In genomic region chr3:120983556-120984270, GRCm38 (mm10) we compare ENCODE assay signal across 10 mouse cellular contexts.
A peak's percentile ranks its signal among the peaks of the same experiment; 100 is the strongest.
DNase-seq lines count a peak whose midpoint lies in the region; ATAC-seq lines count a peak whose summit lies in the region.
"Had no signal": no experiment of that assay in that cellular context is flagged by ENCODE, and none has a peak within 500 bp of the region (broad histone marks: within the 10 kb centered on the region; RNA-seq: fewer than 3 reads in every experiment).

No protein-coding gene starts in this region.

- no peak for DNase-seq in frontal cortex, postnatal 25 days (ENCODE audit: low spot score in 2 of 2)
- peak; percentile 94 for DNase-seq in midbrain, embryonic 11.5 days (ENCODE audit: low spot score, missing footprints)
- DNase-seq in urinary bladder, postnatal 10 days (ENCODE audit: low spot score): no peak
- no peak for DNase-seq in urinary bladder, adult 18-20 months (ENCODE audit: low spot score in 2 of 2)

- ATAC-seq in frontal cortex, adult (ENCODE audit: low TSS enrichment): peak; percentile 98
- peak; percentile 86 for ATAC-seq in hindbrain, embryonic 16.5 days
- ATAC-seq in midbrain, embryonic 11.5 days (ENCODE audit: low FRiP score): peak; percentile 87
- ATAC-seq in inflammation-experienced regulatory T-cells, adult 6 months: no peak
- ATAC-seq in granulocyte monocyte progenitor cell, adult 5-6 weeks (replicated peaks; ENCODE audit: poor library complexity, severe bottlenecking): no peak

- H3K9ac ChIP-seq in hindbrain, embryonic 16.5 days (ENCODE audit: low read depth, low read length): no peak overlapping the region
- H3K9ac ChIP-seq in midbrain, embryonic 11.5 days (ENCODE audit: low read length): no peak overlapping the region
- H3K9ac ChIP-seq: heart, embryonic 13.5 days had no signal

- peak overlapping the region; percentile 57; the same call in 1 of the 2 replicates for H3K27ac ChIP-seq in hindbrain, embryonic 16.5 days (ENCODE audit: low read depth, low read length)
- peak overlapping the region; percentile 77 for H3K27ac ChIP-seq in midbrain, embryonic 11.5 days (ENCODE audit: low read depth, low read length)
- H3K27ac ChIP-seq: heart, embryonic 13.5 days; macrophage had no signal

- no peak overlapping the region; the same call in 1 of the 2 replicates for H3K4me3 ChIP-seq in hindbrain, embryonic 16.5 days (ENCODE audit: low read length)
- no peak overlapping the region for H3K4me3 ChIP-seq in midbrain, embryonic 11.5 days (ENCODE audit: low read depth, low read length)
- H3K4me3 ChIP-seq: heart, embryonic 13.5 days had no signal

- WGBS in hindbrain, embryonic 16.5 days: 34% methylated on average over 17 of the region's 17 CpGs
- WGBS in midbrain, embryonic 11.5 days: 25% methylated on average over 17 of the region's 17 CpGs

- peak overlapping the region; percentile 46 for H3K4me2 ChIP-seq in hindbrain, embryonic 16.5 days (ENCODE audit: low read length)
- peak overlapping the region; percentile 23; the same call in 1 of the 2 replicates for H3K4me2 ChIP-seq in midbrain, embryonic 11.5 days
- H3K4me2 ChIP-seq: heart, embryonic 13.5 days had no signal

- H3K4me1 ChIP-seq in hindbrain, embryonic 16.5 days (ENCODE audit: control insufficient read depth, insufficient read depth, low read depth, low read length): peaks cover 8% of the 10 kb centered on the region
- peaks cover 13% of the 10 kb centered on the region for H3K4me1 ChIP-seq in midbrain, embryonic 11.5 days (ENCODE audit: control insufficient read depth, insufficient read depth, low read length)
- H3K4me1 ChIP-seq: heart, embryonic 13.5 days had no signal

- H3K27me3 ChIP-seq in hindbrain, embryonic 16.5 days (replicated peaks; ENCODE audit: control insufficient read depth, insufficient read depth, low read length): no peaks in the 10 kb centered on the region
- H3K27me3 ChIP-seq in midbrain, embryonic 11.5 days (ENCODE audit: control insufficient read depth, insufficient read depth, low read length): no peaks in the 10 kb centered on the region
- H3K27me3 ChIP-seq: heart, embryonic 13.5 days had no signal

- no peaks in the 10 kb centered on the region for H3K36me3 ChIP-seq in hindbrain, embryonic 16.5 days (ENCODE audit: control insufficient read depth, insufficient read depth, low read length)
- no peaks in the 10 kb centered on the region for H3K36me3 ChIP-seq in midbrain, embryonic 11.5 days (ENCODE audit: control insufficient read depth, insufficient read depth, low read length)
- H3K36me3 ChIP-seq: heart, embryonic 13.5 days had no signal

- H3K9me3 ChIP-seq in hindbrain, embryonic 16.5 days (ENCODE audit: control insufficient read depth, low read length): no peaks in the 10 kb centered on the region
- no peaks in the 10 kb centered on the region for H3K9me3 ChIP-seq in midbrain, embryonic 11.5 days (ENCODE audit: control insufficient read depth, low read length)
- H3K9me3 ChIP-seq: heart, embryonic 13.5 days had no signal

Comparison
In these comparisons a context has a peak if more than half of its experiments do, and no peak if none do; other contexts are left out.
1. ATAC-seq: peak in frontal cortex, adult (single experiment), hindbrain, embryonic 16.5 days (single experiment) and midbrain, embryonic 11.5 days (single experiment); none in inflammation-experienced regulatory T-cells, adult 6 months (single experiment) and granulocyte monocyte progenitor cell, adult 5-6 weeks (single experiment).